Mouse (Mus musculus) central nervous system, embryonic 14 days (tissue): ENCODE results near the gene Prss36. TPM values are rescaled to one million over a fixed set of nuclear protein-coding genes. Genes with fewer than 3 reads are reported as not detected.

Source experiments
- polyA plus RNA-seq: library from polyadenylated mRNA; depleted of rRNA; stranded (reverse); fragments of >200 nt; gene quantifications from 2 replicates; pipeline ENCODE4 v1.2.3, GENCODE M21; 2012; rRNA removed

Gene Prss36
- polyA plus RNA-seq: 10.7 and 13.2 TPM in 2 replicates

DNA sequence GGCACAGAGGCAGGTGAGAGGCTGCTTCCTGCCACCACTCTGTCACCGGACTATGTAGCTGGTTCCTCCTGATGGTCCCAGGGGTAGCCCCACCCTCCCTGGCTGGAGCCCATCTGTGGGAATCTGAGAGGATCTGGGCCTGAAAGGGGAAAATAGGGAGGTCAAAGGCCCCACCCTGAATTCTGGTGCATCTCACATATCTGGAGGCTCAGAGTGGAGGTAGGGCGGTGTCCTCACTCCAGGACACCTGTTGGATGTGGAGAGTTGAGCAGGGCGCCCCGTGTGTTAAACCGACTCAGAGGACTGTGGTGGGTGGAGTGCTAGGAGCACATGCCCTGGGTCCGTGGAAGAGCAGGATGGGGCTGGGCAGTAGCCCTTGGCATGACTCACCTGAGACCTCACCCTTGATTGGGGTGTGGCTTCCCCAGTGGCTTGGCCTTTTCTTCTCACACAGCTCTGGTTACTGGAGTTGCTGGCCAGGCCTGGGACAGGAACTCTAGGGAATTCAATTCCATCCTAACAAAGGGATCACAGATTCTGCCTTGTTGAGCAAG lies at the start of gene Prss36:
Gene Prss36, minus strand, starts transcription at position 256 of the 554 bp plus-strand sequence.

DNA sequence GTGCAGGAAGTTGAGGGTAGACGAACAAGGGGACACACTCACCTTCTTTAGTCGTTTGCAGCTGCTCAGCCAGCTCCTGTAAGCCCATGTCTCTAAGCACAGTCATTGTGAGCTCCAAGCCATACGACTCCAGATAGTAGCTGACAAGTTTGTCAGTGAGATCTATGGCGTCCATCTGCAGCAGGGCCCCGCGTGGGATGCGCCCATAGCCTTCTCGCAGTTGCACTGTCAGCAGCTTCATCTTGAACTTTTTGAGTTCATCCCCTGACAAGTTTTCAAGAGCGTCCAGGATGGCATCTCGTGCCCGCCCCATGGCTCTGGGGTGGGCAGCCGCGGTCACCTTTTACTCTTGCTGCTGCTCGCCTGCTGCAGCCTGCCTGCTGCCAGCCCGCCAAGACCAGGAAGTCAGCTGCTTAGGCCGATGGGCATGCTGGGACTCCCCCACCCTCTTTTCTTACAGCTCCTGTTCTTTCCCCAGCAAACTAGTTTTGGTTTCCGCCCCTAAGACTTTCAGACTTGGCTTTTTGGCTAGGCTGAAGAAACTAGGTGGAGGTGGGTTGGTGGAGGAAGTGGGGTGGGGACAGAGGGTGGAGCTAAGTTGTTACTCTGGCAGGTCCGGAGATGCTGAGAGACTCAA lies 46.9 kb upstream of the Prss36 start, which contains the start of gene Pycard:
Gene Pycard, minus strand, starts transcription at position 527 of the 637 bp plus-strand sequence.

GRCm38 (mm10) chr7:127967004-127967921 lies 20.7 kb upstream of the Prss36 start, which contains the start of gene Fus:
TSS of gene Fus (plus strand) at chr7:127967457.

GRCm38 (mm10) chr7:127929923-127930322 lies 16.6 kb downstream of the Prss36 start, which contains the start of gene Prss8:
TSS of gene Prss8 (minus strand) at chr7:127930104.

DNA sequence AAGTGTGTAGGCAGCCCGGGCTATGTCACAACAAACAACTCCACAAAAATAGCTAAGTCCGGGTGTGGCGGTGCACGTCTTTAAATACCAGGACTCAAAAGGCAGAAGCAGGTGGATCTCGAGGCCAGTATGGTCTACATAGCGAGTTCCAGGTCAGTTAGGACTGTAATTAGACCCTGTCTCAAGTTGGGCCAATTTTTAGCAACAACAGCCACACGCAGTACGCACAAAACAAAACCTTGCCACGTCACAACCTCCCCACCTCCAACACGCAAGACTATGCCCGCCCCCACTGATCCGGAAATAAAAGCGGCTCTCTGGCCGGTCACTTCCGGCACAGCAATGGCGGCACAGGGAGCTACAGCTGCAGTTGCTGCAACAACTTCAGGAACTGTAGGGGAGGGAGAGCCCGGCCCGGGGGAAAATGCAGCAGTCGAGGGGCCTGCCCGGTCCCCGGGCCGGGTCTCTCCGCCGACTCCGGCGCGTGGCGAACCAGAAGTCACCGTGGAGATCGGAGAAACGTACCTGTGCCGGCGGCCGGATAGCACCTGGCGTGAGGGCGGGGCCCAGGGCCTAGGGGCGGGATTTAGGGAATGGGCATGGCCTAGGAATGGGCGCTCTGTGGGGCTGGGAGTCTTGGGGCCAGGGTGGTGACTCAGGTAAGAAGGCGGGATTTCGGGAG lies 34.2 kb downstream of the Prss36 start, which contains the start of gene Kat8:
Gene Kat8, plus strand, starts transcription at position 327 of the 682 bp plus-strand sequence.

DNA sequence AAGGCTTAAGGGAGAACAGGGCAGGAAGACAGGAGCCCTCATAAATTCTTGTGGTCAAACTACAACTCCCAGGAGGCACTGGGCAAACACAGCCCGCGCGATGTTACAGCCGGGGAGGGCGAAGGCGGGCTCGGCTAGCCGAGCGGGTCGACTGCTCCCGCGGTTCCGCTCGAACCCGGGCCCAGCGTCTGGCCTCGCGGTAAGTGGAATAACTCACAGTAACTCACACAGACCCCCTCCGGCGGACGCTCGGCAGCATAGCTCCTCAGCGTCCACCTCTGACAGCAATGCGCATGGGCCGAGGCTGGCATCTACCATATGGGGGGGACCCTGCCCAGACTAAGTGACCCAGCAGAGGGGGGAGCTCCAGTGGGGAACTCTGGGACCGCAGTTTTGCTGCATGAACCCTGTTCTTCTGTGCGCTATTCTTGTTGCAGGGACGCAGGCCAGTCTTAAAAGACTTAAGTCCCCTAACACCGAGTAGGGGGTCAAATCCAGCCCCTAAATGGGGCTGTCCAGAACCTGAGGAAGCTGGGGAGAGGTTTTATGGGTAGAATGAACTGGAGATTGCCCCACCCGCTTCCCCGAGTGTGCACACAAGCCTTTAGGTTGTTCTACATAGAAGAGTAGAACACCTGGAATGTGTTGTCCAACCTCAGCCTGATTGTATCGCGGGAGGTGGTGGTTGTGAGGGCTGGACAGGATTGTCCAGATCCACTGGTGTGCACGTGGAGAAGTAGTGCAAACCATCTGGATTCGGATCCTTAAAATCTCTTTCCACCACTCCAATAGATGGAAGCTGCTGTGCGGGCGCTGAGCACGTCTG lies 42.3 kb downstream of the Prss36 start, which contains the start of gene Bckdk:
Gene Bckdk, plus strand, starts transcription at position 112 of the 826 bp plus-strand sequence.

DNA sequence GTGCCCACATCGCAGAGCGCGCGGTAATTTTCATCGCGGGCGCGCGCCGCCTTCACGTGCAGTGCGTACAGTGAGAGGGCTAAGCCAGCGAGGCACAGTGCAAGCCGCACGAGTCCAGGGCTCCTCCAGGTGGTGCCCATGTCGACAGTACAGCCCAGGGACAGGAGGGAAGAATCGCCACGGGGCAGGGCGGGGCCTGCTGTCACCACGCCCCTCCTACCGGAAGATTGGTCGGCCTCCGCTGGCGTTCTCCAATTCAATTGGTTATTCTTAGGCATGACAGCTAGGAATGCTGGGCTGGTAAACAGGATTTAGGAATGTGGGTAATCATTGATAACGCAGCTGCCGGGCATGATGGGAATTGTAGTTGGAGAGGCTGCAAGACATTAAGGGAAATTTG lies 51.1 kb downstream of the Prss36 start, which contains the start of the genes Gm21974 and Vkorc1:
Gene Gm21974, minus strand, starts transcription at position 13 of the 400 bp plus-strand sequence.
Gene Vkorc1, minus strand, starts transcription at position 176 of the 400 bp plus-strand sequence.

DNA sequence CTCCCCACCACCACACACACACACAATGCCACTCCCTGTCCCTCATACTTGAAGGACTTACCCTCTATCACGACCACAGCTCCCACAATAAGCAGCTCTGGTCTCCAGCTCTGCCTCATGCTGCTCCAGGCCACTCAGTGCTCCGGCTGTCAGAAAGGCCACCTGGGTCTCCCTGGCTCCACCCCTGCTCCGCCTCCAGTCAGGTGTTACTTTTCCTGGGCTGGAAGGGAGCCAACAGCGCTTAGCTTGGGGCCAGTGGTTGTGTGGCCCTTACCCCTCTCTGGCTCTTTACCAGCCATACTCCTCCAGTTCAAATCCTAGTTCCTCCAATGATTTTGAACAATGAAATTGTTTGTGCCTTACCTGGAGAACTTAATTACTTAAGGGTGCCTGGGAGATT lies 55.7 kb downstream of the Prss36 start, which contains the start of gene Prss53:
Gene Prss53, minus strand, starts transcription at position 173 of the 400 bp plus-strand sequence.

Other genes starting within 250 kb of the Prss36 start
- gene Bcl7c, start 237.8 kb downstream of the Prss36 start, polyA plus RNA-seq: 53.7 and 67.6 TPM in 2 replicates
- gene Ctf1, start 234.0 kb downstream of the Prss36 start, polyA plus RNA-seq: 9.8 and 15.3 TPM in 2 replicates
- gene Ctf2, start 214.6 kb downstream of the Prss36 start, polyA plus RNA-seq: not detected in 2 replicates
- gene Fbxl19, start 202.2 kb downstream of the Prss36 start, polyA plus RNA-seq: 131 and 136 TPM in 2 replicates
- 8.2 and 10.4 TPM in 2 replicates for gene Orai3, start 176.9 kb downstream of the Prss36 start, polyA plus RNA-seq
- 16.7 and 23.0 TPM in 2 replicates for gene Setd1a, start 170.1 kb downstream of the Prss36 start, polyA plus RNA-seq
- gene Gm49388, start 161.1 kb downstream of the Prss36 start, polyA plus RNA-seq: not detected in 2 replicates
- gene Hsd3b7, start 146.1 kb downstream of the Prss36 start, polyA plus RNA-seq: 15.0 and 18.8 TPM in 2 replicates
- gene Stx4a, start 122.4 kb downstream of the Prss36 start, polyA plus RNA-seq: 55.6 and 78.3 TPM in 2 replicates
- 82.8 and 97.6 TPM in 2 replicates for gene Stx1b, start 122.2 kb downstream of the Prss36 start, polyA plus RNA-seq
- 23.8 and 25.2 TPM in 2 replicates for gene Zfp646, start 70.5 kb downstream of the Prss36 start, polyA plus RNA-seq
- 20.6 and 21.2 TPM in 2 replicates for gene Zfp668, start 69.9 kb downstream of the Prss36 start, polyA plus RNA-seq
- gene Prss53, start 55.8 kb downstream of the Prss36 start, polyA plus RNA-seq: 2.4 and 3.0 TPM in 2 replicates
- not detected in 2 replicates for gene Gm21974, start 51.3 kb downstream of the Prss36 start, polyA plus RNA-seq
- 61.4 and 95.9 TPM in 2 replicates for gene Vkorc1, start 51.1 kb downstream of the Prss36 start, polyA plus RNA-seq
- 54.7 and 59.0 TPM in 2 replicates for gene Bckdk, start 42.6 kb downstream of the Prss36 start, polyA plus RNA-seq
- gene Kat8, start 34.2 kb downstream of the Prss36 start, polyA plus RNA-seq: 48.3 and 52.2 TPM in 2 replicates
- gene Prss8, start 16.6 kb downstream of the Prss36 start, polyA plus RNA-seq: 0.20 and 2.6 TPM in 2 replicates
- gene Fus, start 20.7 kb upstream of the Prss36 start, polyA plus RNA-seq: 779 and 808 TPM in 2 replicates
- 7.0 and 10.3 TPM in 2 replicates for gene Pycard, start 47.1 kb upstream of the Prss36 start, polyA plus RNA-seq
- 0.64 and 4.6 TPM in 2 replicates for gene Trim72, start 57.2 kb upstream of the Prss36 start, polyA plus RNA-seq
- gene Itgam, start 115.9 kb upstream of the Prss36 start, polyA plus RNA-seq: 2.0 and 2.3 TPM in 2 replicates
- gene Gm49368, start 116.0 kb upstream of the Prss36 start, polyA plus RNA-seq: 0.01 and 0.05 TPM in 2 replicates
- 0.14 and 0.15 TPM in 2 replicates for gene Itgax, start 182.8 kb upstream of the Prss36 start, polyA plus RNA-seq
- gene Itgad, start 207.7 kb upstream of the Prss36 start, polyA plus RNA-seq: 0.04 TPM in 1 of 2 replicates, not detected in the other